Mouse (Mus musculus): ENCODE data around the gene 1110008P14Rik. TPM values are rescaled to one million over a fixed set of nuclear protein-coding genes. Genes with fewer than 3 reads are reported as not detected.

Gene 1110008P14Rik
- total and polyA plus RNA-seq, 3 experiments = 24.3 to 32.4 (median 27.8) TPM

- TF ChIP-seq JUND (conservative IDR thresholded peaks at IDR 0.05; ENCODE audit: low read depth, low read length) = no peak
- TF ChIP-seq MEF2A (IDR thresholded peaks at IDR 0.05; ENCODE audit: borderline replicate concordance, low read depth, low read length) = no peak
- TF ChIP-seq E2F4 (IDR thresholded peaks at IDR 0.05; ENCODE audit: insufficient replicate concordance, low read depth, low read length) = no peak
- TF ChIP-seq IRF4 (IDR thresholded peaks at IDR 0.05; ENCODE audit: low read depth, low read length) = no peak
- TF ChIP-seq POLR2A (IDR thresholded peaks at IDR 0.05; ENCODE audit: low read depth, low read length) = no peak
- TF ChIP-seq CHD2 (IDR thresholded peaks at IDR 0.05; ENCODE audit: low read length) = no peak
- Histone ChIP-seq H3K4me1 (ENCODE audit: control insufficient read depth in 1 of 2, insufficient read depth in 2 of 2) (peaks cover 8 to 42% of the 10 kb centered on the region in 2 experiments), H3K36me3 (replicated peaks in 1 of 2; ENCODE audit: control insufficient read depth in 1 of 2, insufficient read depth in 1 of 2, low read length in 1 of 2) (peaks cover 0 to 18% of the 10 kb centered on the region in 2 experiments), H3K9me3 (replicated peaks; ENCODE audit: low read length) (no peaks in the 10 kb centered on the region), H3K27me3 (replicated peaks) (no peaks in the 10 kb centered on the region), H3K27ac (ENCODE audit: insufficient read depth, low read depth) (no peak overlapping the region), H3K9ac (ENCODE audit: insufficient read depth, low read depth) (no peak overlapping the region), H3K79me2 (replicated peaks; ENCODE audit: control insufficient read depth, extremely low read depth, insufficient read depth, poor library complexity, severe bottlenecking) (no peaks in the 10 kb centered on the region), H3K4me2 (ENCODE audit: insufficient read depth, low read depth, poor library complexity, severe bottlenecking) (no peak overlapping the region), H3K4me3 (replicated peaks in 1 of 3; ENCODE audit: low read depth in 2 of 3, low read length in 2 of 3, poor library complexity in 1 of 3) (no peak overlapping the region)
- no peak for DNase-seq (ENCODE audit: extremely low read depth)
- dilution Hi-C loops (cut with MboI; ENCODE audit: extremely low pct_ligation_motif_present, extremely low pct_unique_long_range_greater_than_20kb, low sequenced_read_pairs) = no loop called here
- in situ Hi-C loops (cut with MboI; ENCODE audit: low pct_ligation_motif_present, low pct_unique_long_range_greater_than_20kb, low sequenced_read_pairs) = no loop called here
These were observed 44.4 kb upstream of the 1110008P14Rik start for GRCm38 (mm10) chr2:32426141-32426540.

- dilution Hi-C loops (cut with MboI; ENCODE audit: extremely low pct_ligation_motif_present, extremely low pct_unique_long_range_greater_than_20kb, low sequenced_read_pairs) = no loop called here
- Histone ChIP-seq H3K4me1 (ENCODE audit: control insufficient read depth in 1 of 2, insufficient read depth in 2 of 2) (peaks cover 8 to 42% of the 10 kb centered on the region in 2 experiments), H3K4me2 (ENCODE audit: insufficient read depth, low read depth, poor library complexity, severe bottlenecking) (no peak overlapping the region), H3K4me3 (replicated peaks in 1 of 3; ENCODE audit: low read depth in 2 of 3, low read length in 2 of 3, poor library complexity in 1 of 3) (no peak overlapping the region), H3K9ac (ENCODE audit: insufficient read depth, low read depth) (no peak overlapping the region), H3K27ac (ENCODE audit: insufficient read depth, low read depth) (no peak overlapping the region), H3K9me3 (replicated peaks; ENCODE audit: low read length) (no peaks in the 10 kb centered on the region), H3K36me3 (replicated peaks in 1 of 2; ENCODE audit: control insufficient read depth in 1 of 2, insufficient read depth in 1 of 2, low read length in 1 of 2) (peaks cover 3 to 20% of the 10 kb centered on the region in 2 experiments), H3K27me3 (replicated peaks) (no peaks in the 10 kb centered on the region), H3K79me2 (replicated peaks; ENCODE audit: control insufficient read depth, extremely low read depth, insufficient read depth, poor library complexity, severe bottlenecking) (no peaks in the 10 kb centered on the region)
- TF ChIP-seq KAT2A (IDR thresholded peaks at IDR 0.05; ENCODE audit: insufficient replicate concordance, low read length) (no peak), CHD1 (IDR thresholded peaks at IDR 0.05; ENCODE audit: low read depth, low read length) (no peak), IRF4 (IDR thresholded peaks at IDR 0.05; ENCODE audit: low read depth, low read length) (no peak), NELFE (IDR thresholded peaks at IDR 0.05; ENCODE audit: low read depth, low read length) (no peak)
- in situ Hi-C loops (cut with MboI; ENCODE audit: low pct_ligation_motif_present, low pct_unique_long_range_greater_than_20kb, low sequenced_read_pairs) = no loop called here
- DNase-seq (ENCODE audit: extremely low read depth) = no peak
These were observed 43.8 kb upstream of the 1110008P14Rik start for GRCm38 (mm10) chr2:32425568-32425967.

- H3K27ac ChIP-seq (ENCODE audit: insufficient read depth, low read depth) = no peak overlapping the region
- in situ Hi-C loops (cut with MboI; ENCODE audit: low pct_ligation_motif_present, low pct_unique_long_range_greater_than_20kb, low sequenced_read_pairs) (no loop called here), dilution Hi-C loops (cut with MboI; ENCODE audit: extremely low pct_ligation_motif_present, extremely low pct_unique_long_range_greater_than_20kb, low sequenced_read_pairs) (no loop called here)
- no peaks in the 10 kb centered on the region for H3K79me2 ChIP-seq (replicated peaks; ENCODE audit: control insufficient read depth, extremely low read depth, insufficient read depth, poor library complexity, severe bottlenecking)
- H3K9me3 ChIP-seq (replicated peaks; ENCODE audit: low read length) = no peaks in the 10 kb centered on the region
- H3K4me3 ChIP-seq (replicated peaks in 1 of 3; ENCODE audit: low read depth in 2 of 3, low read length in 2 of 3, poor library complexity in 1 of 3) = no peak overlapping the region
- H3K36me3 ChIP-seq (replicated peaks in 1 of 2; ENCODE audit: control insufficient read depth in 1 of 2, insufficient read depth in 1 of 2, low read length in 1 of 2) = peaks cover 10 to 25% of the 10 kb centered on the region in 2 experiments
- H3K9ac ChIP-seq (ENCODE audit: insufficient read depth, low read depth) = no peak overlapping the region
- H3K4me2 ChIP-seq (ENCODE audit: insufficient read depth, low read depth, poor library complexity, severe bottlenecking) = no peak overlapping the region
- H3K4me1 ChIP-seq (ENCODE audit: control insufficient read depth in 1 of 2, insufficient read depth in 2 of 2) = peaks cover 8 to 42% of the 10 kb centered on the region in 2 experiments
- TF ChIP-seq JUND (conservative IDR thresholded peaks at IDR 0.05; ENCODE audit: low read depth, low read length) (no peak), RAD21 (IDR thresholded peaks at IDR 0.05; ENCODE audit: low read depth, low read length) (no peak), E2F4 (IDR thresholded peaks at IDR 0.05; ENCODE audit: insufficient replicate concordance, low read depth, low read length) (no peak), NELFE (IDR thresholded peaks at IDR 0.05; ENCODE audit: low read depth, low read length) (no peak), CTCF (conservative IDR thresholded peaks at IDR 0.05 in 1 of 2, IDR thresholded peaks at IDR 0.05 in 1 of 2; ENCODE audit: low read depth in 2 of 2, low read length in 2 of 2) (no peak), MAFK (IDR thresholded peaks at IDR 0.05; ENCODE audit: insufficient replicate concordance, low read length) (no peak), ELF1 (IDR thresholded peaks at IDR 0.05; ENCODE audit: low read depth, low read length) (no peak), MAX (IDR thresholded peaks at IDR 0.05; ENCODE audit: low read length) (no peak), TCF12 (IDR thresholded peaks at IDR 0.05; ENCODE audit: low read depth, low read length) (no peak), CHD2 (IDR thresholded peaks at IDR 0.05; ENCODE audit: low read length) (no peak), USF2 (conservative IDR thresholded peaks at IDR 0.05; ENCODE audit: low read depth, low read length) (no peak)
- no peaks in the 10 kb centered on the region for H3K27me3 ChIP-seq (replicated peaks)
- DNase-seq (ENCODE audit: extremely low read depth) = no peak
These were observed 43.1 kb upstream of the 1110008P14Rik start for GRCm38 (mm10) chr2:32424796-32425195.

Measured in CH12.LX (cell line).